Mouse (Mus musculus): ENCODE data around the gene Gm14226. TPM values are rescaled to one million over a fixed set of nuclear protein-coding genes. Genes with fewer than 3 reads are reported as not detected.
"Not testable (repeated sequence)": the region's sequence is repeated elsewhere in the genome, so short reads cannot be mapped to it uniquely, and the experiment has no call there.

Gene Gm14226
- not detected in 2 replicates for polyA plus RNA-seq (2012; rRNA removed)

- not testable (repeated sequence) for H3K27me3 ChIP-seq (ENCODE audit: control insufficient read depth, insufficient read depth, low read length); H3K36me3 ChIP-seq (ENCODE audit: control insufficient read depth, insufficient read depth, low read length); H3K4me1 ChIP-seq (ENCODE audit: control insufficient read depth, insufficient read depth, insufficient read length, low read length)
- Histone ChIP-seq H3K4me3 (ENCODE audit: low read depth, low read length) (peak within 1 kb of the TSS; percentile 60), H3K27ac (ENCODE audit: insufficient read depth, low read depth, low read length) (peak within 1 kb of the TSS; percentile 25; the same call in 1 of the 2 replicates)
- WGBS = 3% methylated on average over 24 of the region's 26 CpGs
Observed at GRCm38 (mm10) chr2:155018251-155018755, at the start of gene Gm14226. Gm14226 (plus strand) TSS chr2:155018266.

- not testable (repeated sequence) for H3K27me3 ChIP-seq (ENCODE audit: control insufficient read depth, insufficient read depth, low read length); H3K36me3 ChIP-seq (ENCODE audit: control insufficient read depth, insufficient read depth, low read length); H3K4me1 ChIP-seq (ENCODE audit: control insufficient read depth, insufficient read depth, insufficient read length, low read length); H3K27ac ChIP-seq (ENCODE audit: insufficient read depth, low read depth, low read length); H3K4me3 ChIP-seq (ENCODE audit: low read depth, low read length)
- WGBS = 63% methylated on average over 14 of the region's 14 CpGs
Observed at GRCm38 (mm10) chr2:154969740-154970397, 48.2 kb upstream of the Gm14226 start.

GRCm38 (mm10) chr2:154971919-154972692 lies 46.0 kb upstream of the Gm14226 start:
- H3K27ac ChIP-seq (ENCODE audit: insufficient read depth, low read depth, low read length) = no peak overlapping the region
- H3K27me3 ChIP-seq (ENCODE audit: control insufficient read depth, insufficient read depth, low read length) = no peaks in the 10 kb centered on the region
- H3K4me1 ChIP-seq (ENCODE audit: control insufficient read depth, insufficient read depth, insufficient read length, low read length) = no peaks in the 10 kb centered on the region
- H3K36me3 ChIP-seq (ENCODE audit: control insufficient read depth, insufficient read depth, low read length) = no peaks in the 10 kb centered on the region
- 52% methylated on average over 18 of the region's 18 CpGs for WGBS
- H3K4me3 ChIP-seq (ENCODE audit: low read depth, low read length) = no peak overlapping the region
- TF ChIP-seq POLR2A (IDR thresholded peaks at IDR 0.05; ENCODE audit: low read depth, low read length) (no peak), CTCF (IDR thresholded peaks at IDR 0.05; ENCODE audit: extremely low read depth, insufficient read length, insufficient replicate concordance, low read depth, low read length) (no peak)

GRCm38 (mm10) chr2:154972981-154973380 lies 45.1 kb upstream of the Gm14226 start:
- TF ChIP-seq CTCF (IDR thresholded peaks at IDR 0.05; ENCODE audit: extremely low read depth, insufficient read length, insufficient replicate concordance, low read depth, low read length) (no peak), POLR2A (IDR thresholded peaks at IDR 0.05; ENCODE audit: low read depth, low read length) (no peak)
- no peak overlapping the region for H3K27ac ChIP-seq (ENCODE audit: insufficient read depth, low read depth, low read length)
- no peak overlapping the region for H3K4me3 ChIP-seq (ENCODE audit: low read depth, low read length)
- 86% methylated on average over 5 of the region's 5 CpGs for WGBS
- H3K27me3 ChIP-seq (ENCODE audit: control insufficient read depth, insufficient read depth, low read length) = no peaks in the 10 kb centered on the region
- H3K36me3 ChIP-seq (ENCODE audit: control insufficient read depth, insufficient read depth, low read length) = no peaks in the 10 kb centered on the region
- H3K4me1 ChIP-seq (ENCODE audit: control insufficient read depth, insufficient read depth, insufficient read length, low read length) = no peaks in the 10 kb centered on the region

- Histone ChIP-seq H3K27ac (ENCODE audit: insufficient read depth, low read depth, low read length) (no peak overlapping the region), H3K36me3 (ENCODE audit: control insufficient read depth, insufficient read depth, low read length) (no peaks in the 10 kb centered on the region), H3K27me3 (ENCODE audit: control insufficient read depth, insufficient read depth, low read length) (no peaks in the 10 kb centered on the region), H3K4me3 (ENCODE audit: low read depth, low read length) (no peak overlapping the region), H3K4me1 (ENCODE audit: control insufficient read depth, insufficient read depth, insufficient read length, low read length) (no peaks in the 10 kb centered on the region)
- WGBS = 67% methylated on average over 1 of the region's 1 CpGs
- TF ChIP-seq POLR2A (IDR thresholded peaks at IDR 0.05; ENCODE audit: low read depth, low read length) (no peak), CTCF (IDR thresholded peaks at IDR 0.05; ENCODE audit: extremely low read depth, insufficient read length, insufficient replicate concordance, low read depth, low read length) (peak; percentile 36; the same call in 1 of the 2 replicates)
Observed at GRCm38 (mm10) chr2:154986609-154987008, 31.5 kb upstream of the Gm14226 start.

GRCm38 (mm10) chr2:154991411-154991810 lies 26.7 kb upstream of the Gm14226 start:
- H3K4me3 ChIP-seq (ENCODE audit: low read depth, low read length) = no peak overlapping the region
- no peaks in the 10 kb centered on the region for H3K4me1 ChIP-seq (ENCODE audit: control insufficient read depth, insufficient read depth, insufficient read length, low read length)
- no peak overlapping the region for H3K27ac ChIP-seq (ENCODE audit: insufficient read depth, low read depth, low read length)
- TF ChIP-seq POLR2A (IDR thresholded peaks at IDR 0.05; ENCODE audit: low read depth, low read length) (no peak), CTCF (IDR thresholded peaks at IDR 0.05; ENCODE audit: extremely low read depth, insufficient read length, insufficient replicate concordance, low read depth, low read length) (no peak)
- H3K36me3 ChIP-seq (ENCODE audit: control insufficient read depth, insufficient read depth, low read length) = no peaks in the 10 kb centered on the region
- WGBS = 66% methylated on average over 8 of the region's 8 CpGs
- no peaks in the 10 kb centered on the region for H3K27me3 ChIP-seq (ENCODE audit: control insufficient read depth, insufficient read depth, low read length)

GRCm38 (mm10) chr2:154992083-154992482 lies 26.0 kb upstream of the Gm14226 start:
- H3K27ac ChIP-seq (ENCODE audit: insufficient read depth, low read depth, low read length) = no peak overlapping the region
- H3K36me3 ChIP-seq (ENCODE audit: control insufficient read depth, insufficient read depth, low read length) = no peaks in the 10 kb centered on the region
- H3K4me1 ChIP-seq (ENCODE audit: control insufficient read depth, insufficient read depth, insufficient read length, low read length) = no peaks in the 10 kb centered on the region
- H3K27me3 ChIP-seq (ENCODE audit: control insufficient read depth, insufficient read depth, low read length) = no peaks in the 10 kb centered on the region
- no peak overlapping the region for H3K4me3 ChIP-seq (ENCODE audit: low read depth, low read length)
- WGBS = 70% methylated on average over 5 of the region's 5 CpGs
- TF ChIP-seq POLR2A (IDR thresholded peaks at IDR 0.05; ENCODE audit: low read depth, low read length) = no peak
- TF ChIP-seq CTCF (IDR thresholded peaks at IDR 0.05; ENCODE audit: extremely low read depth, insufficient read length, insufficient replicate concordance, low read depth, low read length) = no peak
